Mouse (Mus musculus): ENCODE measurements around the gene Xrra1.

GRCm38 (mm10) chr7:99821953-99822352, 37.0 kb upstream of the Xrra1 start:
- TF ChIP-seq EP300 (IDR thresholded peaks at IDR 0.05; ENCODE audit: low read depth) (no peak), CTCF (IDR thresholded peaks at IDR 0.05; ENCODE audit: low read depth) (no peak)

Data from liver, embryonic 14.5 days (tissue).